Mouse (Mus musculus): ENCODE results near the gene Pilra.

Pilra gene

DNA sequence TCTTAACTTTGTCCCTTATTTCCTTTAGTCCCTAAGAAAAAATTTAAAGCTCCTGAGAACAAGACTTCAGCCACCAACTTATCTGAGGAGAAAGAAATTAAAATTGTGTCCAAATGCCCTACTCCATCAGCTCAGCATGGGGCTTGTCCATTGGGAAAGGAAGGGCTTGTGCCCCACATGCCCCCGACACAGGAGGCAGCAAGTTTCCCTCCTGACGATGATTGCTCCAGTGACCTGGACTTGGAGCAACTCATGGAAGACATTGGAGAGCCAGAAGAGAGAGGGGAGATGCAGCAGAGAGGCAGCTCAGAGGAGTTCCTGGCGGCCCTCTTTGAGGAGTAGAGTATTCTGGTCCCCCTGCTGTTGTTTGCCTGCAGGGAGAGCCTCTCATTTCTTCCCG, 14.0 kb downstream of the Pilra start:
- WGBS = 79% methylated on average over 4 of the region's 4 CpGs

DNA sequence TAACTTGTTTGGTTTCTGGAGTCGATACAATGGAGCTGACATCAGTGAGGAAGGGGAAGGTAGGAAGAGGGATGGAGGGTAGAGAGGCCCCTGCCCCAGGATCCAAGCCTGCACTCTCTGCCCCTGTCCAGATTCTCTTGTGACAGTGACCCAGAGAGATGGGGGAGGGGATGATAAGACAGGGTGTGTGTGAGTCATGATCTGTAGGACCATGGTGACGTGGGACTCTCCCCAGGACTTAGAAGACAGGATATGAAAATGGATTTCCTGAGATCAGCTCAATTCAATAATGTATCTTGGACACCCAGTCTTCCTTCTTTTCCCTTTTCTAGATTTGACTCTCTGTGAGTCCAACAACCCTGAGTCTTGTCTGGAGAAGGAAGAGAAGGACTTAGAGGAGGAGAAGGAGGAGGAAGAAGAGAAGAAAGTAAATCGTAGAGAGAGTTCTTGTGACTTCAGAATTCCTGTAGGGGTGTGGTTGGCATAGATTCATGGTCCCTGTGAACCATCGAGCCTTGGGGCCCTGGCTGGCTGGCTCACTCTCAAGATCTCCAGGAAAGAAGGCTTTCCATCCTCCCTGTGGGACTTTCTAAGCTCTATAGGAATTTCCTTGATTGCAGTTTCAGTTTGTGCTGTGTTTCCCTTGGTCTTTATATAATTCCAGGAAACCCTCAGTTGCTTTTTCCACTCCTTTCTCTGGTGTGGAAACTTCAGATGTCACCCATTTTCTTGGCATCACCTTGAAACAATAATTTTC, 18.4 kb downstream of the Pilra start:
- WGBS = 65% methylated on average over 4 of the region's 4 CpGs

DNA sequence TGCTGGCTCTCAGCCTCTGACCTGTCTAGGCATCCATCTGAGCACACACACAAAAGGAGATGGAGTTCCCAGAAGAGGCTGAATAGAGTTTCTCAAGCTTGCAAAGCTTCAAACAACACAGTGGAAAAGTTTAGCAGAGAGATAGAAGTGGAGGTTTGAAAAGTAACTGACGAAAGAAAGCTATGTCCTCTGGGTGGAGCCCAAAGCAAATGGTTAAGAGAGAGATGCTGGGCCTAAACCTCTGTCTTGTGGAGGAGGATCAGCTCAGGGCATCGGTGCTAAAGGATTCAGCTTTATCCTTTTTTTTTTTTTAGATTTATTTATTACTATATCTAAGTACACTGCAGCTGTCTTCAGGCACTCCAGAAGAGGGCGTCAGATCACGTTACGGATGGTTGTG, 27.8 kb downstream of the Pilra start:
- 91% methylated on average over 5 of the region's 5 CpGs for WGBS

DNA sequence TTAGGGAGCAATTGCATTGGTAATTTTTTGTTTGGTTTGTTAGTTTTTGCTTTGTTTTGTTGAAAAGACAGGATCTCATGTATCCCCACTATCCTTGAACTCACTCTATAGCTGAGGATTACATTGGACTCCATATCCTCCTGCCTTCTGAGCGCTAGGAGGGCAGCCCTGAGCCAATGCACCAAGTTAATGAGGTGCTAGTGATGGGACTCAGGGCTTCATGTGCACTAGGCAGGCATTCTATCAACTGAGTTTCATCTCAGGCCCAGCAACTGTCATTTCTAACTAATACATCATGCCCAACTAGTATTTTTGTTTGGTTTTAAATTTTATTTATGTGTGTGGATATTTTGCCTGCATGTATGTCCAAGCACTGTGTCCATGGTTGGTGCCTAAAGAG, 29.9 kb downstream of the Pilra start:
- WGBS = 77% methylated on average over 1 of the region's 1 CpGs

DNA sequence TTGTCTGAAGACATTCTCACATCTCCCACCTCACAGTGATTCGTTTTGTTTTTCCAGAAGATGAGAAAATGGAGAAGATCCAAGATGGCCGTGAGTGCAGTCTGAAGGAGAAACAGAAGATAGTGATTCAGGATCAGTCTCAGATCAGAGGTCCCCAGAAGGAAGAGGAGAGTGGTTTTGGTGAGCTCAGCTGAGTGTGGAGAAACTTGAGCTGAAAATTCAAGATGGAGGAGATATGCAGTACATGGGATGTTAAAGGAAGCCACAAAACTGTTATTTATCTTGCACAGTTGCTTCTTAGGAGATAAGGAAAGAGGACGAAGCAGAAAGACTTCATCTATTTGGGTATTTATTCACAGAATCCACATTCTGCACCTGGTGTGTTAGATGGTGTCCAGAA, 35.2 kb downstream of the Pilra start:
- 87% methylated on average over 3 of the region's 3 CpGs for WGBS

DNA sequence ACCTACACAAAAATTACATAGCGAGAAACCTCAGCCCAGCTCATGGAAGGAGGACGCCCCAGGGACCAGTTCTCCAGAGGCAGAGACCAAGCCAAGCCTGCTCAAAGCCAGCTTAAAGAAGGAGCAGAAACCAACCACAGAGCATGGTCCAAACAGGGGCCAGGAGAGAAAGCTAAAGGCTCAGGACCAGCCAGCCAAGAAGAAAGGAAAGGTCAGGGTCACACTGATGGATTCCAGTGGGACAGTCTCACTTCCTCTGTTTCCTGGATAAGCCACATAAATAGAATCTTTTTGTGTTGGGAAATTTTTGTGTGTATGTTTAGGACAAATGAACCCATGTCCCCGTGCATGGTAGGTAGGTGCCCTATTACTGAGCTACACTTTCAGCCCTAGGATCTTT, 39.5 kb downstream of the Pilra start:
- WGBS = 78% methylated on average over 3 of the region's 3 CpGs

DNA sequence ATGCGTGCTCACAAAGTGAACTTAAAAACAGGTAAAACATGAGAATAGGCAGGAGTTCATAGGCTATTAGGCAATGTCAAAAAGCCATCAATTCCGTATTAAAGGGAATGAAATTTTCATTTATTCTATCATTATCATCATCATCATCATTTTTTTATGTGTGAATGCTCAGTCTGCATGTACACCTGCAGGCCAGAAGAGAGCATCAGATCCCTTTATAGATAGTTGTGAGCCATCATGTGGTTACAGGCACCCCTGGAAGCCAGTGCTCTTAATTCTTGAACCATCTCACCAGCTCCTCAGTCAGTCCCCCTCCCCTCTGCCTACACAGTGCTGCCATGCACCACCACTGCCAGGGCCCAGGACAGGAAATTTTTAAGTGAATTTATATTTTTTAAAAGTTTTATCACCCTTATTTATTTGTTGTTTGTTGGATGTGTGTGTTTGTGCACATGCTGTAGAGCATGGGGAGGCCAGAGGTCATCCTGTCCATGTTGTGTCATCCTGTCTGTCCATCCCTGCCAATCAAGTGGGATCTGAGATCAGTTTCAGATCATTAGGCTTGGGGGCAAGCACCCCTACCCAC, 47.0 kb downstream of the Pilra start:
- WGBS = 91% methylated on average over 2 of the region's 2 CpGs

DNA sequence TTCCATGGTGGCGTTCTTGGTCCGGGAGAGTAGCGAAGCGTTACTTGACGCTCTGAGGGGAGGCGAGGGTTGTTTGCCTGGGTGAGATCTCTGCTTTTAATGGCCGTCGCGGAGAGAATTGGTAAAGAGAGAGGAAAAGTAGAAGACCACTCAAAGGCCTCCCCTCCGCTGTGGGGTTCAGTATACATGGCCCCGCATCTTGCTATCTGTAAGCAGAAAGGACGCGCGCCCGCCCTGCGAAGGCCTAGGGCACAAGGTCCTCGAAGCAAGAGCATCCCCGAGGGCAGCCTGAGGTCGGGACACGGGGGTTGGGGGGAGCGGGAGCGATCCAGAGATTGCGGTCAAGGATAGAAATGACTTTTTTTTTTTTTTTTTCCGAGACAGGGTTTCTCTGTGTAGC, 47.9 kb downstream of the Pilra start:
- WGBS = 70% methylated on average over 24 of the region's 24 CpGs

DNA sequence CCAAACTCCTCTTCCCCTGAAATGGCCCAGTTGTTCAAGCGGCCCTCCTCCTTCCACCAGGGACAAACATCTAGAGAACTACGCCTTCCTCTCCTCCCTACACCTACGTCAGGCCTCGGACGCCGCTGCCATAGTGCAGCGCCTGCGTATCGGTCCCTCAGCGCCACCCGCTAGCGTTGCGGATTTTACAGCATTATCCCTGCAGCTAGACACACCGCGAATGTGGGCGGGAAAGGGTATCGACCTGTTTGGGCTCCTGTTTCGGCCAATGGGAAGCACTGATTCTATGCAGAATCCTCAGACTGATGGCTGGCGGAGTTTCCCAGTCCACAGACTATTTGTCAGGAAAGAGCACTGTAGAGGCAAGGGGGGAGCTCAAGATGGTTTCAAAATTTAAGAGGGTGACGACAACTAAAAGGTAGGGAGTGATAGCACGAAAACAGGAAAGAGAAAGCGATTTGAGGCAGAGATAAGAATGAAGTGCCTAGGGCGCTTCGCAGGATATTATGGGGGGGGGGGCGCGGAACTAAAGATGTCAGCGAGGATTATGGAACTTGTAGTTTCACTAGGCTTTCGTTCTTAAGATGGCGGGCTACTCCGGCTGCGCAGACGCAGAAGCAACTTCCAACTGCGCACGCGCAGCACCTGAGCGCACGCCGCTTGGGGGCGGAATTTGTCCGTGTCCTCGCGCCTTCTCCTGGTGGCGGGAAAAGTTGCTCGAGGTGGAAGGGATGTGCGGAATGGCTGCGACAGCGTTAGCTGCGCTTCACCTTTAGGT, 48.7 kb downstream of the Pilra start, which contains the start of the genes Mepce and Zcwpw1:
Mepce (minus strand) TSS at position 505 of the 778 bp plus-strand sequence.
Zcwpw1 (plus strand) TSS at position 648 of the 778 bp plus-strand sequence.
- under 1% methylated on average over 48 of the region's 48 CpGs for WGBS

DNA sequence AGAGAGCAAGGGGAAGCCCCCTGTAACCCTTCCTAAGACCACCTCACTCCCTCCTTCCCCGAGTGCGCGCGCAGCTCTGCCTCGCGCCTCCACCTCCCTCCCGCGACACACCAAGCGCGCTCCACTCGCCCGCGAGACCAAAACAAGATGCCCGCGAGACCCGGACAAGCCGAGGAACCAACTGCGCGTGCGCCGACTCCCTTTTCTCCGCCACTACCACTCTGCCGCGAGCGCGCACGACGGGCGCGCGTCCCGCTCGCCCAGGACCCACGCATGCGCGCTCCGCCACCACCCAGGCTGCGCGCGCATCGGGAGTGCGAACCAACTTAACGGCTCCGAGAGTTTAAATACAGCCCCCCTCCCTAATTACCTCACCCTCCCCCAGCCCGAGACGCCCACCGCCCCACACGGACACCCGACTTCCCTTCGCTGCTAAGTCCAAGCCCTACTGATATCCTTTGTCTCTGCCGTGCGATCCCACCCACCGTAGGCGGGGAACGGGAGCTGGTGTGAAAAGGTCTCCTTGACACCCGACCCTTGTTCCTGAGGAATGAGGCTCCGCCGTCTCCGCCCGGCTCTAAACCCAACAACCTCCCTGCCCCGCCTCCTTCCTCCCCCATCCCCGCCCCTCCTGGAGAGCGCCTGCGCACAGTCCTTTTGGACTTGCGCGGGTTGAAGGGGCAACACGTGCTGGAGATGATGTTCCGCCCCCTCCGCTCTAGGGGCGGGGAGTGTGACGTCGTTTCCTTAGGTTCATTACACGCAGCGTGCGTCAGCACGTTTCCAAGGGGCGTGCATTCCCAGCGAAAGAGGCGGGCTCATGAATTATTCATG, 49.8 kb downstream of the Pilra start:
- under 1% methylated on average over 79 of the region's 79 CpGs for WGBS

DNA sequence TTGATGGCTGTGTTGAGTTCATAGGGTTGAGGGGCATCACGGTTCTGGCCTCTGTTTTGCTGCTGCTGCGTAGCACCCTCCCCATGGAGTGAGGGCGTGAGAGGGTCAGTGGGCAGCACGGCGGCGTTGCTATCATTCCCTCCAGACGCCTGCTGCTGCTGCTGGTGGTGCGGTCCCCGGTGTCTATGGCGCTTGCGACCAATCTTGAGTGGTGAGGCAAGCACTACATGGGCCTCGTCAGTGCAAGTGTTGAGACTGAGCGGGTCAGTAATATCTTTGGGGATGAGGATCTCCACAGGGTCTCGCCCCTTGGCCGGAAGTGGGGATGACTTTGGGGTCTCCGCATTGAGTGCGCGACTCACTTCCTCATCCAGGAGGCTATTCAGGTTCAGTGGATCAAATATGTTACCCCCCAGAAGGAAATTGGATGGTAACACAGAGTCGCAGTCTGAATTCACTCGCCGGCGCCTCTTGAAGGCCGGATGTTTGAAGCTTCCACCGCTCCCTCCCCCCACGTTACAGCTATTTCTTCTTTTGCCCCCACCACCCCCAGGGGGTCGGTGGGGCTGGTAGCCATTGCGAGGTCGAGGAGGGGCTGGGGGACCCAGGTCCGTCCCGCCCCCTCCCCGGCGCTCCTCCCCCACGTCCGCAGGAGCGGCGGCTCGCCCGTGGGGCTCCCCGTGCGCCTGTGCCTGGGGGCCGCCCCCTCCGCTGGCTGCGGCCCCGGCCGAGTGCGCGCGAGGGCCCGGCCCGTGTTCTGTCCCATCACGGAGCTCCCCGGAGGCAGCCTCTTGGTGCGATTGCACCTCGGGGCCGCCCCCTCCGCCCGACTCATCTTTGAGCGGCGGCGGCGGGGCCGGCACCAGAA, 50.7 kb downstream of the Pilra start:
- WGBS = 2% methylated on average over 61 of the region's 62 CpGs

DNA sequence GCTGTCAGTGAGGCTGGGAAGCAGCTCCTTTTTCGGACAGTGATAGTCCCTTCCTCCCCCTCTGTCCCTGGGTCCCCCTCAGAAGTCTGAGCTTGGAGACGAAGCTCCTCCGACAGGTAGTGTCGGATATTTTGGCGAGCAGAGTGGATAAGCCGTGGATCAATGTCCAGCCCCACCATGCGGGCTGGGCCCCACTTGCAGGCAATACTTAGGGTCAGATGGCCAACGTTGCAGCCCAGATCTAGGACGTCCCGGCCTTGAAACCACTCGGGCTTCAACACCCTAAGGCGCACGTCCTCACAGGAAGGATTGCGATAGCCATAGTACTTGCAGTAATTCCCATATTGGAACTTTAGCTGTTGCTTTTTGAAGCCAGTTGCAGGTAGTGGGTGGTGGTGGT, 51.5 kb downstream of the Pilra start:
- 72% methylated on average over 14 of the region's 14 CpGs for WGBS

DNA sequence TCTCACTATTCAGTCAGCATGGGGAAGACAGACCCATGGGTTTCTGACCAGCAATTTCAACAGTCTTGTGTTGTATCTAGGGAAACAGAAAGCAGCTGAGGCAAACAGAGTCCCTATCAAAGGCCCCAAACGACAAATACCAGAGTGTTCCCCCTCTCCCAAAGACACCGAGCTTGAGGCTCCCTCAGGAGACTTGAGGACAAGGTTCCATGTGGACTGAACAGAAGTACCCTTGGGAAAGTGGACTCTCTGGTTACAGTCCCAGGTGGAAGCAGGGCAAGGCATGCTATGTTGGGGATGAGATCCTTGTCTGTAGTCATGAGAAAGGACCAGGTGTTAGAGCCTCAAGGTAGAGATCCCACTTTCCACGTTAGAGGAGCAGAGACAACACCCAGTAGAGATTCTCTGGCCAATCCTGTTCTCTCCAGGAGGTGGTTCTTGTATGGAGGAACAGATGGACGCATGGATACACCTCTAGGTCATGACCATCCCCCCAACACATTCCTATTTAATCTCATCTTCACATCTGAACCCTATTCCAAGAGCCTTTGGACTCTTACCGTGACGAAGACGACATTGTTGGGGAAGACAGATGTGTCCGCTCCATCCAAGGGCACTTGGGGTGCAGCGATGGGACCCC, 52.1 kb downstream of the Pilra start:
- 60% methylated on average over 9 of the region's 9 CpGs for WGBS

DNA sequence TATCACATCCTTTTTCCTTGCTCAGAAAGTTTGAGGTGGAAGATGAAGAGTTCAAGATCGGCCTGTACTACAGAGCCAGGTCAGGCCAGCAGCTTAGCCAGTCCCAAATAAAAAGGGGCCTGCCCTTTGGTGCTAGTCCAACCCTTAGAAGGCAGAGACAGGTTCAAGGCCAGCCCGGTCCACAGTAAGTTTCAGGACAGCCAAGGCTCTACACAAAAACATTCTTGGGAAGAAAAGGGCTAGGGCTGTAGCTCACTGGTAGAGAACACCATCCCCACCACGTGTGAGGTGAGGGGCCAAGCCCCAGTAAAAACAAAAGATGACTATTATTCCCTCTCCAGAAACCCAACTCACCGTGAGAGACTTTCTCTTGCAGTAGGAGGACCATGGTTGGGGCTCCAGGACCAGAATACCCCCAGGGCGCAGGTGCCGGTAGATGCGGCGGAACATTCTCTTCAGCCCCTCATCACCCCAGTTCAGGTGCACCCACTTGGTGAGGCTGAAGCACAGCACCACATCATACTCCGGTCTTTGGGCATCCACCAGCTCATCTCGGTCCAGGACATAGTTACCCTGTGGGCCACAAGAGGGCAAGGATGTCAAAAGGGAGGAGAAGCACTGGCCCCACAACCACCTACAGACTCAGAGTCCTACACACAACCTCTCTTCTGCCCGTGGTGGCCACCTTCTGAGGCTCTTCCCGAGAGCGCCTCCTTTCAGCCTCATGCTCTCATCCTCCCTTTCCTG, 53.1 kb downstream of the Pilra start:
- 74% methylated on average over 13 of the region's 13 CpGs for WGBS

DNA sequence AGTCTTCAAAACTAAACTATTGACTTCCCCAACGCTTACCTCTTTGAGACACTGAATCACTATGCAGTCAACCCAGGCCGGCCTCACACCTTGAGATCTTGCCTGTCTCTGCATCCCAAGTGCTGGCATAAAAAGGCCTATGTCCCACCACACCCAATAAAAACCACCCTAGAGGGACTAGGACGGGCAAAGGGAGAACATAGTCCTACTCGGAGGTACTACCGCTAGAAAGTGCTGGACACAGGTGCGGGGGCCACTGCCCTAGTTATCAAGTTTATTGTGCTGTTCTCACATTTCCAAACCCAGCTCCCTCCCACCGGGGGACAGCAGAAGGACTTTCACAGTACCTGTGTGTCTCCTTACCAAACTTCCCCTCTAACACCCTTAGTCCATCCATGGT, 54.4 kb downstream of the Pilra start:
- WGBS = 89% methylated on average over 7 of the region's 7 CpGs

DNA sequence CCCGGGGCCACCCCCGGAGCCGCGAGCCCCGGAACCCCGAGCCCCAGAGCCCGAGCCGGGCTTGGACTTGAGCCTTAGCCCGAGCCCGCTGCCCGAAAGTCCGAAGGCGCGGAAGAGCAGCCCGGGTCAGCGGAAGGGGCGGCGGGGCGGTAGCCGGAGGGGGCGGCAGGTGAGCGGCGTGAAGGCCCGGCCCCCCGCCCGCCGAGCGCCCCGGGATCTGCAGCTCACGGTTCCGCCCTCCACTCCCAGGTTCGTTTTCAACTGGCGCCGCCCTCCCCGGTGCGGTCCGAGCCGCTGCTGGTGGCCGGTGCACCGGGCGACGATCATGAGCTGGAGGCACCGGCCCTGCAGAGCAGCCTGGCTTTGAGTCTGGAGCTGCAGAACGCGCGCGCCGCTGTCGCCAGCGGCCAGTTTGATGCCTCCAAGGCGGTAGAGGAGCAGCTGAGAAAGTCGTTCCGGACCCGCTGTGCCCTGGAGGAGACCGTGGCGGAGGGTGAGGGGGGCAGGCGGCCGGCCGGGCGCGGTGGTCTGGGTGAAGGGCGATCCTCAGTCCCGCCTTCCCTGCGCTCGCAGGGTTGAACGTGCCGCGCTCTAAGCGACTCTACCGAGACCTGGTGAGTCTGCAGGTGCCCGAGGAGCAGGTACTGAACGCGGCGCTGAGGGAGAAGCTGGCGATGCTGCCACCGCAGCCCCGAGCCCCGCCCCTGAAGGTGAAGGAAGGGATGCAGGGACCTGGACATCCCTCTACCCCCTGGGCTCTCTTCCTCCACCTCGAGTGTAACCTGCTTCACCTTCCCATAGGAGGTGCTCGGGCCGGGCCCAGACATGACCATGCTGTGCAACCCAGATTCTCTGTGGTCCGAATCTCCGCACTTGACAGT, 56.8 kb downstream of the Pilra start:
- 1% methylated on average over 83 of the region's 83 CpGs for WGBS

DNA sequence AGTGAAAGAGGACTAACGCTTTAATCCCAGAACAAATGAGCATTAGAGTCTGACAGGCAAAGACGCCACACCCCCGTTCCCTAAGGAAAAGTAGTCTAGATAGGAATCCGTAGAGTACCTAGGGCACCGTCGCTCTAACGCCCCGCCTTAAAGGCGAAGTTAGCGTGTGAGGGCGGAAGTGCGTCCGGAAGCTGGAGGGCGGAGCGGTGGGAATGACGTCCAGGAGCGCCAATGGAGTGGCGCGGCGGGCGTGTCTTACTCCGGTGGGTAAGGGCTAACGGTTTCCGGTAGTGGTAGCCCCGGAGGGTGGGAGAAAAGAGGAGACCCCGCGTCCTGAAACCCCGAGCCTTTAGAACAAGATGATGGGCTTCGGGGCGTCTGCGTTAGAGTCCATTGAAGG, 57.4 kb downstream of the Pilra start, which contains the start of gene Ppp1r35:
Ppp1r35 (plus strand) TSS at position 215 of the 400 bp plus-strand sequence.
- 0% methylated on average over 31 of the region's 31 CpGs for WGBS

DNA sequence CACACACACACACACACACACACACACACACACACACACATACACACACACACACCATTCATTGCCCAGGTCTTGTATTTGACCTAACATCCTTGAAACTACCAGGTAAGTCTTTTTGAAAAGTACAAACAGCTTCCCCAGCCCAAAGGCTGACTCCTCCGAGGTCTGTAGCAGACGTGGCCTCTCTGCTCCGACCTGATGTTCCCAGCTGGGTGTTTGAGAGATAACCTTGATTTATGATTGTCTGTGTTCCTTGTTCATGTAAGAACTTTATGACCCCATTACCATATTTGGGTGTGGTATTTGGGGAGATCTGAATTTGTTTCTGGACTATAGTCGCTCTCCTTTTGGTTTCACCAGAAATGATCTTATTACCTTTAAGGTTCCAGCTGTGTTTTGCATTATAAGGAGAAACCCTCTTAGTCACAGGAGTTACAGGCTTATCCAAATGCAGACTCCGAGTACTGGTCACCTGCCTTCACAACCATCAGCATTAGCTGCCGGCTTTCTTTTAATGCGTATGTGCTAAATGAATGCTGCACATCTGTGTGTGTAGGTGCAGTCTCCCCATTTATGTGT, 58.7 kb downstream of the Pilra start:
- 90% methylated on average over 7 of the region's 7 CpGs for WGBS

Data from cerebral cortex, adult 2 months (tissue).